Mouse (Mus musculus): Measurements from ENCODE around the gene Fstl5.

Gene Fstl5

DNA sequence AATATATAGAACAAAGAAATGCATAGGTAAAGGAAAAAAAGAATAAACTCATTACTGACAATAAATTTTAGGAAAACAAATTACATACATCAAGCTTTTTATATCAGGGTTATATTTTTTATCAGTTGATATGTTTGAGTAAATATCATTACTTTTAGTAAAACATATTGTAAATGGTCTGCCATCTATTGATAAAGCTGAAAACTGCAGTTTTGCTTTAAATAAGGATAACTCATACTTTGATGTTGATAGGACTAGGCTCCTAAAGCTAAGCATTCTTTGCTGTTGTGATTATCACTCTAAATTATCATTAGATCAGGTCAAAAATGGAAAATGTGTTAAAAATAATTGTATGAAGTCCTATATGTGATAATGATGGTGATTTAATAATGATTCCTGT is 493.3 kb downstream of the Fstl5 start:
- no peak for DNase-seq

DNA sequence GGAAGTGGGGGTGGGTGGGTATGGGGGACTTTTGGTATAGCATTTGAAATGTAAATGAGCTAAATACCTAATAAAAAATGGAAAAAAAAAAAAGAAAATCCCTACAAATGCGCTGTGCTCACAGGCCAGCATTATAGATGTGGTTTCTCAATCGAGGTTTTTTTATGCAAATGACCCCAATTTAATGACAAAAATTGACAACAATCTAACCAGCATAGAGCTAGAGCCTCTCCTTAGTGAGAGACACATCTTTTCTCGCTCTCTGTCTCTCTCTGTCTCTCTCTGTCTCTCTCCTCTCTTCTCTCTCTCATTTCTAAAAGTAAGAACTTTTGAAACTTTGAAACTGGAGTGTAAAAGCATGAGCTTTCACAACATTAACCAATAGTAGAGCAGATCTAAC is 498.4 kb downstream of the Fstl5 start:
- no peak for DNase-seq

DNA sequence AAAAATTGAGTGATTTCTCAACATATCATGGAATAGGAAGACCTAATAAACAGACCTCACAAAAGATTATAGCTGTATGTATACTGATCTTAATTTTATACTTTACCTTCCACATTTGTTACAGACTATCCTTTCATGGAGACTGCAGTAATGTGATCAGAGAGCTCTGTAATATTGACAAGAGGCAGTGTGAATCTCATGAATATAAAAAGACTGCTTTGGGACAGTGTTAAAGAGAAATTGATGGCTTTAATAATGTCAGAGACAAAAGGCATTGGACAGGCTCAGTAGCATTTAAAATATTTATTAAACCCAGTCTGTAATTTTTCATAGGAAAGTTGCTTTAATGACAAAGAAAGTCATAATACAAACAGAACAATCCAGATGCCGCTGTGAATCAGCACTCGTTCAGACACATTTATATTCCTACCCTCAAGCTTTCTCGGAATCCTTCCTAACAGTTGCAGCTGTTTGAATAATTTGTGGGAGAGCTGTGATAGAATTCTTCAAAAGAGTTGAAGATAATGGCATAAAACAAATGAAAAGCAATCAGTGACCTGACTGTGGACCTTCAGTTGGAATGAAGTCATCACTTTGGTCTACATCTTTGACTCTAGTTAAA is 499.0 kb downstream of the Fstl5 start:
- no peak for DNase-seq

- no peak for DNase-seq
Observed at GRCm38 (mm10) chr3:76593148-76593547, 519.1 kb downstream of the Fstl5 start.

GRCm38 (mm10) chr3:76620044-76620443 is 546.0 kb downstream of the Fstl5 start:
- DNase-seq: no peak

- DNase-seq: no peak
Observed at GRCm38 (mm10) chr3:76654243-76654642, 580.2 kb downstream of the Fstl5 start.

DNA sequence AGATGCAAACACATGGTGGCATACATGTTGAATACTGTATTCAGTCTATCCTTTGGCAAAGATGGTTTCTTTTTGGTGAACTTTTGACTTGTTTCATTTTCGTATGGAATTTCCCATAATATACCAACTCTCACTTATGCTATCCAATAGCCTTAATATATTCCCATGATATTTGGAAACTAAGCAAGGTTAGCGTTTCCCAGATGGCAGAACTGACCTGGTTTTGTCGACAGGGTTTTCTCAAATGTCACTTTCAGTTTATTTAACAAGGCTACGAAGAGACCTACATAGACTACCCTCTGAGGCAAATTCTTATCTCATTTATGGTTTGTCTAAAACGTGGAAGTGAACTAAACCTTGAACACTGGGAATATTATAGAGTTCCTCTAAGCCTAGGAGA is 596.8 kb downstream of the Fstl5 start:
- no peak for DNase-seq

GRCm38 (mm10) chr3:76676006-76676405 is 601.9 kb downstream of the Fstl5 start:
- DNase-seq: no peak

DNA sequence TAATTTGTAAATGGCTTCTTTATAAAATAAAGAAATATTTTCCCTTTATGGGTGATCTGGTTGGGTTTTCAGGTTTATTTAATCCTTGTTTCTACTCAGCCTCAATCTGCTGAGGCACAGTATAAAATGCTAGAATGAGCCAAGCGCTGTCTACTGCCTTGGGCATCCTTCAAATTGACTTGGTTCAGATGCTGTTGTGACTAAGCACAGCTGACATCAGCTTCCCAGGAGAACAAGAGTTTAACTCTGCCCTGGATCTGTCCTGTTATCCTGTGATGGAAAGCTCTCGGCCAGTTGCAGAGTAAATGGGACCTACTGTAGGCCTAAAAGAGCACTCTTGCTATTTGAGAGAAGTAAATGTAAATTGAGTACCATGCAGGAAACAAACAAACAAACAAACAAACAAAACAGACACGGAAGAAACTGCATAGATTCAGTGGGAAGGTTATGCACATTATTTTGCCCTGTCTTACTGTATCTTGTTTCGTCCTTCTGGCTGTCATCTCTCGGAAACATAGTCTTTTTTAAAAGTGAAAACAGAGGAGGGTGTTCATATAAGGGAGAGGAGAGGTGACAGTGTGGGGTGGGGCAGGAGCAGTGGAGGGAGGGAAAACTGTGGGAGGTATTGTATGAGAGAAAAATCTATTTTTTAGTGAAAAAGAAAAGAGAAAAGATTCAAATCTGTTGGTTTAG is 605.9 kb downstream of the Fstl5 start:
- DNase-seq: no peak

- no peak for DNase-seq
Observed at GRCm38 (mm10) chr3:76680546-76680883, 606.4 kb downstream of the Fstl5 start.

GRCm38 (mm10) chr3:76697134-76697629 is 623.1 kb downstream of the Fstl5 start:
- DNase-seq: no peak

- DNase-seq: no peak
Observed at GRCm38 (mm10) chr3:76739221-76739620, 665.2 kb downstream of the Fstl5 start.
